Mouse (Mus musculus) urinary bladder, adult 18-20 months (tissue): ENCODE data around the gene Mrpl22.
"Not testable (repeated sequence)": the region's sequence is repeated elsewhere in the genome, so short reads cannot be mapped to it uniquely, and the experiment has no call there.

Experiments
- DNase-seq, 2 experiments: peaks; one replicate each; pipeline ENCODE4 v3.0.0; 2022; ENCODE audit warnings: low spot score in 2 of 2, mixed read lengths in 2 of 2

The Mrpl22 gene

DNA sequence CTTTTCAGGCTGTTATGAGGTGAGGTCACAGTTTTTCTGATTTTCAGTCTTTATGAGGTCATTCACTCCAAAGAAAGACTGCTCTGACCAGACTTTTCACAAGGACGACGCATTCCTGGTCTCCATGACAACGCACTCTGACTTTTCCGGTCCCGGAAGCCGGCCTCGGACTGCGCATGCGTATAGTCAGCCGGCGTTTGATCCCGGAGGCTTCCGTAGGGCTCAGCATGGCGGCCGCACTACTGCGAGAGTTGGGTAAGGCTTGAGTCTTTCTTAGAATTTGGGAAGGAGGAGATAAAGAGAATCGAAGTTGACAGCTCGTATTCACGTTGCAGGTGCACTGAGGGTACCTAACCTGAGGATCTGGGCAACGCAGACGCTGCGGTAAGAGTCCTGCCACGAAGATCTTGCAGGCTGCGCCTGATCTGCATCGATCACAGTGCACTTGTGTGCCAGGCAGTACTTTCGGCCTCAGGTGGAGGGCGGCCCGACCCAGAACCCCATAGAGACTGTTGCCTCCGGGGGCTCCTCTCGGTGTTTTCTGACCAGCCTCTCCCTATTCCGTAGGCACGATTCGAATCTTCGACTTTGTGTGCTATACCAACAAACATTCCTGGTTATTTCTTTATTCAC is at the start of gene Mrpl22:
Mrpl22 (plus strand) TSS at position 203 of the 633 bp plus-strand sequence.
- DNase-seq, result peak; percentile 91

DNA sequence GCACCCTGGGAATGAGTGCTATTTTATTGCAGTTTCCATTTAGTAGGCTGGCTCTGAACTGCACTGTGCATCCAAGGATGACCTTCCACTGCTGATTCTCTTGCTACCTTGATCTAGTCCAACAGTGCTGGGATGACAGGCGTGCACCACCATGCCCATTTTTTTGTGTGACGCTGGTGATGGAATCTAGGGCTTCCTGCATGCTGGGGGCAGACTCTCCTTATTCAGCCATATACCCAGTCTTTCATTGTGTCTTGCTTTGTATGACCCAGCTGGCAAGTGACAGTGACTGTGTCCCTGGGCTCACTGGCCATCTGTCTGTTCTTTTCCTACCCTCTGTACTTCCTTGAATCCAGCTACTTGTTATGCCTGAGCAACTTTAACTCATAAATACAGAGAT is 47.8 kb upstream of the Mrpl22 start:
- no peak for DNase-seq

DNA sequence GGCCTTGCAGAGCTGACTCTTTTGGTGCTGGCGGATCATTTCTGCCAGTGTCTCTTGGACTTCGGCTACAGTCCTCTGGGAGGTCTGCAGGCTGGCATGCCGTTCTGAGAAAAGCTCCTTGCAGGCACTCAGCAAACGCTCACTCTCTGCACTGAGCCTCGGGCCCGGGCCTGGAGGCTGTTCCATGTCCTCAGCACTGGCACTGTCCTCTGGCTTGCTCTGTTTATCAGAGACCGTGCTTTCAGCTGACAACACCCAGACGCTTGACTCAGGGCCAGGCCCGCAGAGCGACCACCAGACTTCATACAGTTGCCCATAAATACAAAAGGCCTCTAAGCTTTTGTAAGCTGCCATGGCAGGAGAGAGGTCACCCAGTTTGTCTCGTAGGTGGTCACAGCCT is 46.4 kb upstream of the Mrpl22 start:
- no peak for DNase-seq

DNA sequence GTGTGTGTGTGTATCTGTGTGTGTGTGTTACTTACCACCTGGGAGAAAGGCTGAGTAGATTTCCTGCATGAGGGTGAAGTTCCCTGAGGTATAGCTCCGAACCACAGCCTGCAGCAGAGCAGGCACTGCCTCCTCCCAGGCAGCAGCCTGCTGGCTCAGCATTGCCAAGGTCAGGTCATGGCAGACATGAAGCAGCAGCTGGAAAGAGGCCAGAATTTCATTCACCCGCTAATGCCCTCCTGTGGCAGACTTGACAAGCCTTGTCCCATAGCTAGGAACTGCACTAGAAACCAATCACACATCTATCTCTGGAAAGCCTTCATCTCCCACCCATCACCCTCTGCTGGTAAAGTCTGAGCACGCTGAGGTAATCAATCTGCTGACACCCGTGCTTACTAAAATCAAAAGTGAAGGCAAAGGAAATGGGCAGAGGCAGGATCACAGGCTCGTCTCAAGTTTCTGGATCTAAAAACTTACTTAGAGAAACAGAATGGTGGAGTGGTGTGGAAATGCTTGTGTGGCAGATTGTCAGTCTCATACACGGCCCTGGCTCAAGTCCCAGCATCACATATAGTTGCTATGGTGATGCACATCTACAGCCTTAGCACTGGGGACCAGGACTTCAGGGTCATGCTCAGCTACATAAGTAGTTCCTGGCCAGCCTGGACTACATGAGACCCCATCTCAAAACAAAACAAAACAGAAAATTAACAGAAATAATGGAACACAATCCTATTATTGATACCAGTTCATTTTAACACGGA is 44.9 kb upstream of the Mrpl22 start:
- peak in 1 of 2 experiments; percentile 11 for DNase-seq

DNA sequence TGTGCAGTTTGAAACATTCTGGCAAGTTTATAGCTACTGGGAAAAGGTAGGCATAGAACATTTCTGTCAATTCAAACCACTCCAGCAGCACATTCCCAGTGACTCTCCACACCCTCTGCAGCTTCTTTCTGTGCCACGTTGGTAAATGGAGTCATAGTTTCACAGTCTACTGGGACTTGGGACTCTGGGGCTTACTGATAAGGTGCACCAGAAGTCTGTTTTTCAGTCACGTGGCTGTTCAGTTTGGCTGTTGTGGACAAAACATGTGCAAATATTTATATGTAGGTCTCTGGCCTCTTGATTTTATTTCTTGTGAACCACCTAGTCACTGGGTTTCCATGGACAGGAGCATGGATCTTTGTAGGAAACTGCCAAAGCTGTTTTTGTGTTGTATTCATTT is 43.9 kb upstream of the Mrpl22 start:
- DNase-seq, result no peak

DNA sequence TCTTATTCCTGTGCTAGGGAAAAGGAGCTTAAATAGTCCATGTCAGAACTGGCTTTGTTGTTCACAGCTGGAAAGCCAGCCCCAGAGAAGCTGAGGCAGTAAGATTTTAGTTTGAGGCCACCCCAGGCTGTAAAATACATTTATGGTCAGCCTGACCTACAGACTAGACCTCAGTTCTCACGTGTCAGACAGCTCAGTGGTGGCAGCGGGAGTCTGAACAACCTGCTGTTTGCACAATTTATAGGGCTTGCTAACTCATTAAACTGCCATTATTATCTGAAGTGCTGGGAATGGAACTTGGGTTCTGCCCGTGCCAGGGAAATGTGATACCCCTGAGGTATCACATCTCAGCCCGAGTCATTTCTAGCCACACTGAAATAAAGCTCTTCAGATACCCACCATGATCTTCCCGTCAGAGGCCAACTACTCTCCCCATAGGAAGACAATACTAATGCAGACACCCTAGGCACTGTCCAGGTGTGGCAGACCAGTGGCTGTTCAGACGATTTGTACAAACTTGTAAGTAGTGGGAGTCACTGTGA is 42.1 kb upstream of the Mrpl22 start:
- no peak for DNase-seq

DNA sequence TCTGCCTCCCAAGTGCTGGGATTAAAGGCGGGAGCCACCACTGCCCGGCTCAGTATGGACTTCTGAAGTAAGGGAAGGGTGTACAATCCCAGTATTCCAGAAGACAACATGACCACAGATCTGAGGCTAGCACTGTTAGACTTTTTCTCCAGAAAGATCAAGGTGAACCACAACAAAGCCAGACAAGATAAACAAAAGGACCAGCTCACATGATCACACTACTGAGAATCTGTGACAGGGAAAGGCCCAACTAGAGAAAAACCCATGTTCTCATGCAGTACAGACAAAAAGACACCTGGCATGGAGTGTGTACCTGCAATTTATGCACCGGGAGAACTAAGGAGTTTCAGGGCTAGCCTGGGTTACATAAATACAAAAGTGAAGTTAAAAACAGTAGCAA is 39.4 kb upstream of the Mrpl22 start:
- DNase-seq, result no peak

DNA sequence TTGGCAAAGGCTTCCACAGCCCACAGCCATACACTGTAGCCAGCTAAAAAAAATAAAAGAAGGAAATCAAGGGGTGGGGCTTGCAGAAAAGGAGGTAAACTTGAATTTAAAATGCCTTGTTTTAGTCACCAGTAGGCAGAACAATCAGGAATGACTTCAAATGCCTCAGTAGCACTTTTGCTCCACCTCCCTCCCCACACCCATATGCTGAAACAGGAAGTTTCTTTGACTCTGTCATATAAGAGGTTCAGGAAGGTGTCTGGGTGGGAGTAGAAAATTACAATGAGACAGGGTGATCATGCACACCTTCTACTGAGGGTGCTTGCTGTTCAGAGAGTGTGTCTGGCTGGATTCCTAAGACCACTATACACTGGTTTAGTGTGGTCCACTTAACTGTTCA is 36.6 kb upstream of the Mrpl22 start:
- DNase-seq, result no peak

DNA sequence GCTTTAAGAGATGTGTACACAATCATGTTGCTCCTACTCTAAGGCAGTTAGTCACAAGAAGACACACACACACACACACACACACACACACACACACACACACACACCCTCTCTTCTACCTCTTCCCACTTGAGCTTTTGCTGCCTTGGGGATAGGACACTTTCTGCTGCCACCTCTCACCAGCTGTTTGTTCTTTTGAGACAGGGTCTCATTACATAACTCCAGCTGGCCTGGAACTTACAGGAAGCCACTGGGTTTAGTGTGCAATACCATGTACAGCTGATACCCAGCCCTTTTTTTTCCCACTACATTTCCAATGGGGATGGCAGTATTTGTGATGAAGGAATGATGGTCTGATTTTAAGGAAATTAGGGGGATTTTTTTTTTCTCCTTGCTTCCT is 36.2 kb upstream of the Mrpl22 start:
- no peak for DNase-seq

DNA sequence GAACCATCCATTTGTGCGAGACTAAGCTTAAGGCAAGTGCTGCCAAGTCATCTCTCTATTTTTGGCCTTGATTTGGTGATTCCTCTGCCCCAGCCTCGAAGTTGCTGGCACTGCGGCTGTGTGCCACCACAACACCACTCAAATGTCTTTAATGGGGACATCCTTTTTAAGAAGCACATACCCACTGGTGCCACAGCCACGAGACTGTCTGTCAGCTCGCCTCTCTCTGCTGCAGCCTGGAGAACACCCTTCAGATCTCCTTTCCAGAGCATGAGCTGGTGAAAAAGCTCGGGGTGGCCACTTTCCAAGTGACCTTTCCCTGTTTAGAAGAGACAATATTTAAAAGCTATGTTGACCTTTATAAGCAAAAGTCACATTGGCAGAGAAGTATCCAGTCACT is 34.8 kb upstream of the Mrpl22 start:
- no peak for DNase-seq

DNA sequence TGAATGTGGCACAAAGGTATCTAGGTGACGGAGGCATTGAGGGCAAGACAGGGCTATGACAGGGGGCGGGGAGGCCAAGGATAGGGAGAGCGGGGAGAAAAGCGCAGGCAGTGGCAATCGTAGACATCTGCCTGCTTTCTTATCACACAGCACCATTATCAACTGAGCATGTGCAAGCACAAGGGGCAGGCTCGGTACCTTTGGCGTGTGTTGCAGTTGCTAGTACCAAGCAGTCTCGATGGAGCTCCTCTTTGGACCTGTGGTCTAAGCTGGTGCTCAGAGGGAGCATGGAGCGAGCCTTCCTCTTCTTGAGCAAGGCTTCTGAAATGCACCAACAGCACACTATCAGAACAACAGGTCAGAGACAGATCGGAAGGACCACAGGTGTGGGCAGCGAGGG is 32.6 kb upstream of the Mrpl22 start:
- no peak for DNase-seq

DNA sequence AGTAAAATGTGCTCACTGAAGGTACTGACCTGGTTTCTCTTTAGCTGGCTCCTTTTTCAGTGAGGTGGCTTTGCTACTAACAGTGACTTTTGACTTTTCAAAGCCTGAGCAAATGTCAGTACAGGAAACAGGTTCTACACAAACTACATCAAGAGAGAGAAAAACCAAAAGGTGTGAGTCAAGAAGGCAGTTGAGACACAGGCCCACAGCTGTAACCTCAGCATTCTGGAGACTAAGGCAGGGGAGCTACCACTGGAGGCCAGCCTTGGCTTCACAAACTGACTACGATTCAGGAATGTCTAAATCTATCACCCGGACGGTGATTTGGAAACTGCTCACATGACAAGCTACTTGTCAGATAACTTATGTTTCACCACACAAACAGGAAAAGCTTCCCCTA is 32.0 kb upstream of the Mrpl22 start:
- DNase-seq, result no peak

DNA sequence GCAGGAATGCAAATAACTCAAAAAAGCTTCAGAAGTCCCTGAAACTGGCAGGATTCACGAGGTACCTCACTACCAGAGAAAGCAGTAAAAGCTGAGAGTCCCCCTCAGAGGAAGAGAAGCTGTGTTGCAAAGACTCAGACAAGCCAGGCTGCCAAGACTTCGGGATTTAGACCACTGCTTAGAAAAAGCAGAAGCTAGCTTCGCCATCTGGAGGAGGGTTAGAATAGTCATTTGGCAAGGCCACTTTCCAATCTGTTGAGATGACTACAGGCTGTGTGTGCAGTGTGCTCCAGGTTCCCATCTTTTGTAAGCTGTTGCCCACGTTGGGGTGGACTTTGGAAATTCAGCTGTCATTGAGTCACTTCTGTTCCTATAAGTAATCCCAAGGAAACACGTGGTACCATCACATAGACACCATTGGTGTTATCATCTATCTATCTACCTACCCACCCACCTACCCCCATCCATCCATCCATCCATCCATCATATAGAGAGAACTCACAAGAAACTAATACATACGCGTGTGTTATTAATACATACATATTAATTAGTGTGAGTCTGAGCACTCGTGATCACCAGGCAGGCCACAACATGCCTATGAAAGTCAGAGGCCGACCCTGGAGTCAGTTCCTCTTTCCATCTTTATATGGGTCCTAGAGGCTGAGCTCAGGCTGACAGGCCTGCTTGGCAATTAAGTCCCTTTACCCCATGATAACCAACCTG is 27.6 kb upstream of the Mrpl22 start:
- no peak for DNase-seq

DNA sequence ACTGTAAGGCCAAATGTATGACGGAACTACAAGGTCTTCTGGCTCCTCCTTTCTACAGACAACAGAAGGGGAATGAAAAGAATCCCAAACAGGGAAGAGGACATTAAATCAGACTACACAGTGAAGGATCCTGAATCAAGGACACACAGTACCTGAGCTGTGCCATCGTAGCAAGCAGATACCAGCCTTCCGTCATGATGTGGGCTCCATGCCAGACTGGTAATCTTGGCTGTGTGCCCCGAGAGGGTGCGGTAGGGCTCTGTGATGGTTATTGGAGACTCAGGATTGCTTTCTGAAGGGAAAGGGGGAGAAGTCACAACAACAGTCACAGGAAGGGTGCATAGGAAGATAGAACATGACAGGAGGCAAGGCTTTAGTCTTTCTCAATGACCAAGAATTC is 25.2 kb upstream of the Mrpl22 start:
- no peak for DNase-seq

DNA sequence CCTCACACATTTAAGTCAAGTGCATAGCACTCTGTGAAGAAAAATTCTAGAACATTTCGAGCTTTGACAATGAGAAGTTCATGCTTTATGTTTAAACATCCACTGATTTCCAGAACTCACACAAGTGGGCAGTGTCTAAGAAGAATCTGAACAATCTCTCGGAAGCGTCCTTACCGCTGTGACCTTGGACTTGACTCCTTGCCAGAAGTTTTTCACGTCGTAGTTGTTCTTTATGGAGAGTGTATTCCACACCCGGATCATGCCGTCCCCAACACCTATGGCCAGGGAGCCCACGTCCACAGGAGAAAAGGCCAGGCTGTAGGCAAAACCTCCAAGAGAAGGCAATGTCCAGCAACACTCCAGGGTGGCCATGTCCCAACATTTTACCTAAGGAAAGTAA is 16.0 kb upstream of the Mrpl22 start:
- no peak for DNase-seq

DNA sequence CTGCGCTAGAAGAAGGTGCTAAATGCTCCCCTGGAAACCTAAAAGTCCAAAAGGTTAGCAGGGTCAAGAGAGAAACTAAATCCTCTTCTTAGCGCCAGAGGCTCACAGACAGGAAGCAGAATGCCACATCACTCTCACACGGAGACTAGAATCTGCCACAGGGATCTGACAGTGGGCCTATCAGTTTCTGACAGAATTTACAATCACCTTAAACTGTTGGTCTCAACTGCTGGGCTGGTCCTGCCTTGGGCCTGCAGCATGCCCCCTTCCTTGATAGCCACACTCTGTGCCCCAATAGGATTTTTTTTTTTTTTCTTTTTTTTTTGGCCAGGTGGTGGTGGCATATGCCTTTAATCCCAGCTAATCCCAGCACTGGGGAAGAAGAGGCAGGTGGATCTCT is 14.6 kb upstream of the Mrpl22 start:
- no peak for DNase-seq

DNA sequence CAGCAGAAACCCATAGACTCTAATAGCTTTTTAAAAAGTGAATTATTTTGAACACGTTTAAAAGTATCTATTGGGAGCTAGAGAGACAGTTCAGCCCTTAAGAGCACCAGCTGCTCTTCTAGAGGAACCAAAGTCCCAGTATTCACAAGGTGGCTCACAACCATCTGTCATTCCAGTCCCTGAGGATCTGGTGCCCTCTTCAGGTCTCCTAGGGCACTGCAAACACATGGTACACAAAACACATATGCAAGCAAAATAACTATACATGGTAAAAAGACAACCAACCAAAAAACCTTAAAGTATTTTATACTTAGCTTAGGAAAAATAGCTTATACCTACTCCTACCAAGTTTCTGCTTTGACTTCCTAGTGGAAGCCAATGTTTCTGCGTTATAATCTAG is 6.4 kb upstream of the Mrpl22 start:
- no peak for DNase-seq

DNA sequence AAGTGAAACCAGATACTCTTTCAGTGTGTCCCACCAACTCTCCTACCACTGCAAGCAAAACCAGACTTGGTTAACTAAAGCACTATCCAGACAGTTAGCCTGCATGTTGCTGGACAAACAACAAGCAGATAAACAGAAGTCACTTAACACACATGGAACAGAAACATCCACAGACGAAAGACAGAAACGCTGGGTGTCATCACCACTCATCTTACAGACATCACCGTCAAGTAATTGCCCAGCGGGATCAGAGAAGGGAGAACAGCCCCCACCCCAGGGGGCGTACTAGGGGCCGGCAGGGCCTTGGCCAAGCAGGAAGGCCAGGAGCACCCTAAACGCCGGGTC is 3.7 kb upstream of the Mrpl22 start:
- no peak for DNase-seq

DNA sequence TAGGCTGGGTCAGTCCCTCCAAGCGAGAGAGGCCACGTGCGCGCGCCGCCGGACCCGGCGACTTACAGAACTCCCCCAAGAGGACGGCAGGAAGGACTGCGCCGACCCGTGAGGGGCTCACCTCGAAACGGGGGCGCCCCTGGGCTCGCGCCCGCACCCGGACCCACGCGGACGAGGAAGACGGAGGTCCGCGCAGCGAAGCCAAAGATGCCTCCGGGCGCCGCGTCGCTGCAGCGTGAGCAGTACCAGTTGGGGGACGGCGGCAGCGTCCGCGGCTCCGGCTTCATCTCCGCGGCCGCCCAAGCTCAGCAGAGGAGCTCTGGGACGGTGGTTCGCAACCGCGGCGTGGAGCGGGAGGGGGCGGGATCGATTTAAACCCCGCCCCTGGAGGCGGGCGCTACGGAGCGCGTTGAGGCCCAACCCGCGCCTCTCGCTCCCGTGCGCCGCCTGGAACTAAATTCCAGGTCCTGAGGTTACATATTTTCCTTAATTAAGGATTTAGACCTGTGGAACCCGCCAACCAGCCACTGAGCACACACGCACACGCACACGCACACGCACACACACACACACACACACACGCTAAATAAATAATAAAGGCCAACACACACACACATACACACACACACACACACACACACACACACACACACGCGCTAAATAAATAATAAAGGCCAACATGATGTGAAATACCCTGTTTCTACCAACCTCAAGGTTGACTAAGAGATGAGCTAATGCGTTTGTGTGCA is 3.1 kb upstream of the Mrpl22 start, which contains the start of gene Gemin5:
Gemin5 (minus strand) TSS at position 373 of the 749 bp plus-strand sequence.
- peak; percentile 68 to 80 for DNase-seq

DNA sequence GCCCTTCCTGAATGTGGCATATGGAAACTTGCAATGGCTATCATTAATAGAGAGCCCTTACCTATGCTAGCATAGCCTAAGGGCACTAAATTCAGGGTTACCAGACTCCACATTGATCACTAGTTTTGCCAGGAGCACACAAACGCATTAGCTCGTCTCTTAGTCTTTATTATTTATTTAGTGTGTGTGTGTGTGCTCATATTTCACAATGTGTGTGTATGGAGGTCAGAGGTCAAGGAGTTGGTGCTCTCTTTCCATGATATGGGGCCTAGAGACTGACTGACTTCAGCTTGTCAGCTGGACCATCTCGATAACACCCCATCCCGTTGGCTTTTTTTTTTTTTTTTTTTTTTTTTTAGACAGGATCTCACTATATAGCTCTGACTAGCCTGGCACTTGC is 1.8 kb upstream of the Mrpl22 start:
- DNase-seq, result no peak

DNA sequence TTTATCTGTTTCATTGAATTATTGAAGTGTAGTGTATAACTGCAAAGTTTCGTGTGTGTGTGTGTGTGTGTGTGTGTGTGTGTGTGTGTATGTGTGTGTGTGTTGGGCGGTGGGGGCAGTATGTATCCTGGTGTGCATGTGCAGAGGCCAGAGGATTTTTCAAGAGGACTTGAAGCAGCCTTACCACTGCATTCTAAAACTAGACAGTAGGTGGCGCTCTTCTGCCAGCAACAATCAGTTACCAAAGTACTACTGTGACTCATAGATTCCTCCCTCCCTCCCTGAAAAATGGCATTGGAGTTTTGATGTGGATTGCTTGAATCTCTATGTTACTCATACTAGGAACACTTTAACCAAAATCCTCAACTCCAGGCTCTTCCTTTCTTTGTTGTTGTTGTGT is 8.1 kb downstream of the Mrpl22 start:
- DNase-seq, result peak; percentile 36 to 39

DNA sequence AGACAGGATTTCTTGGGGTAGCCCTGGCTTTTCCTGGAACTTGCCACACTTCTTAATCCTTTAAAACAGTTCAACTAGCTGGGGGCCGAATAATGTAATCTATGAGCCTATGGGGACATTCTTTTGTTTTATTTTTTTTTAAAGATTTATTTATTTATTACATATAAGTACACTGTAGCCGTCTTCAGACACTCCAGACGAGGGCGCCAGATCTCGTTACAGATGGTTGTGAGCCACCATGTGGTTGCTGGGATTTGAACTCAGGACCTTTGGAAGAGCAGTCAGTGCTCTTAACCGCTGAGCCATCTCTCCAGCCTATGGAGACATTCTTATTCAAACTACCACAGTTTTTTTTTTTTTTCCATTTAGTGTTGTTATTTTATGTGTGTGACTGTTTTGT is 8.5 kb downstream of the Mrpl22 start:
- DNase-seq, result not testable (repeated sequence)
